Mouse (Mus musculus) hindbrain, embryonic 15.5 days (tissue): Measurements from ENCODE around the gene Lrrfip1. TPM values are rescaled to one million over a fixed set of nuclear protein-coding genes. Genes with fewer than 3 reads are reported as not detected.

ENCODE experiments used
- ATAC-seq: fragments of 200-750 bp; cut with Nextera tagmentation; 2 replicates; pipeline ENCODE4 v1.8.0; 2017; ENCODE audit warnings: low read depth, moderate number of reproducible peaks, moderate TSS enrichment; ENCODE audit not compliant: low FRiP score
- H3K27ac ChIP-seq: fragments of 300-500 bp; sonication (generic); replicated peaks from 2 replicates; pipeline ENCODE4 v1.5.1; 2015; ENCODE audit warnings: mild to moderate bottlenecking, inconsistent platforms
- H3K27me3 ChIP-seq: fragments of 300-500 bp; sonication (generic); 2 replicates; pipeline ENCODE4 v1.6.1; 2015; ENCODE audit warnings: control low read depth, inconsistent platforms
- H3K36me3 ChIP-seq: fragments of 300-500 bp; sonication (generic); 2 replicates; pipeline ENCODE4 v1.6.1; 2015; ENCODE audit warnings: control low read depth, inconsistent platforms
- H3K4me1 ChIP-seq: fragments of 300-500 bp; sonication (generic); replicated peaks from 2 replicates; pipeline ENCODE4 v1.6.1; 2015; ENCODE audit warnings: control low read depth, inconsistent platforms
- H3K4me2 ChIP-seq: fragments of 300-500 bp; sonication (generic); 2 replicates; pipeline ENCODE4 v1.6.1; 2015; ENCODE audit warnings: moderate library complexity, mild to moderate bottlenecking, inconsistent platforms
- H3K4me3 ChIP-seq: fragments of 300-500 bp; sonication (generic); 2 replicates; pipeline ENCODE4 v1.5.1; 2015; ENCODE audit warnings: mild to moderate bottlenecking, inconsistent platforms
- H3K9ac ChIP-seq: fragments of 300-500 bp; sonication (generic); 2 replicates; pipeline ENCODE4 v1.6.1; 2015; ENCODE audit warnings: inconsistent platforms
- H3K9me3 ChIP-seq: fragments of 300-500 bp; sonication (generic); 2 replicates; pipeline ENCODE4 v1.6.1; 2016; ENCODE audit warnings: control low read depth, inconsistent platforms
- whole genome bisulfite sequencing: fragments of 180-500 bp; shearing (Covaris S2); methylation state at CpG from one replicate; pipeline ENCODE4 v1.1.7; 2015; 5-methylcytosine and 5-hydroxymethylcytosine counted together
- polyA plus RNA-seq: library from polyadenylated mRNA; unstranded; fragments of >200 nt; fragmentation: Nextera tagmentation; extraction: Ambion mirVana; gene quantifications from 2 replicates; pipeline ENCODE4 v1.2.1, GENCODE M21; 2015

Gene Lrrfip1
- polyA plus RNA-seq, 1 experiment from 2014 or later, result 41.5 TPM

DNA sequence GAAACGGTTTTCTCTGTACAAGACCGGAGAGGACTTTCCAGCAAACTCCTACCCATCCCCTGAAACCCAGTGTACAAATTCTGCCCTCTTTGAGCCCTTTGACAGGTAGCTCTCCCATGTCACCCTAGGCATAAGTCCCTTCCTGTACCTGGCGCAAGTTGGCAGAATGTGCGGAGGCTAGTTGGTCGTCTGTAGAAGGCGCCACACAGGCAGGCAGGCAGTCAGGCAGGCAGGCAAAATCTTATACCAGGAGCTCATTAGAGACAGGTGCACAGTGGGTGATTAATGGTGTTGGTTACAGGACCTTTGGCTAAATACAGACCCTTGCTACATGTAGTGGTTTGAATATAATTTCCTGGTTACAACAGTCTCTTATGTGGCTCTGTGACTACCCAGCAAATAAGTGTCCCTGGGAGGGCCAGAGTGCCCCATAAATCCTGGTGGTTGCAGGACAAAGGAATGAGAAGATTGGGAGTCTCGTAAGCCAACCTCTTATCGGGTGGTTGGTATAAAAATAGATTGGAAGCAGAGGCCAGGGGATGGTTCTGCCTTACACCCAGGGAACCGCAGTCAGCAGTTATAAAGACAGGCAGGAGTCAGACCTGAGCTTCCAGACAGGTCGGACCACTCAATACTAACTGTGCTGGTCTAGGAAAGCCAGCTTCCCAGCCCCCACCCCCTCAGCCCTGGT lies 1.5 kb downstream of the Lrrfip1 start:
- Histone ChIP-seq H3K27me3 (no peaks in the 10 kb centered on the region), H3K9ac (no peak overlapping the region), H3K36me3 (no peaks in the 10 kb centered on the region), H3K4me2 (peak overlapping the region; percentile 90), H3K4me3 (peak overlapping the region; percentile 62), H3K27ac (no peak overlapping the region), H3K9me3 (no peaks in the 10 kb centered on the region), H3K4me1 (peaks cover 29% of the 10 kb centered on the region)
- ATAC-seq, result 0 out of 2 replicates have a peak, but pooled peaks have one; percentile 4
- 65% methylated on average over 10 of the region's 10 CpGs for WGBS

DNA sequence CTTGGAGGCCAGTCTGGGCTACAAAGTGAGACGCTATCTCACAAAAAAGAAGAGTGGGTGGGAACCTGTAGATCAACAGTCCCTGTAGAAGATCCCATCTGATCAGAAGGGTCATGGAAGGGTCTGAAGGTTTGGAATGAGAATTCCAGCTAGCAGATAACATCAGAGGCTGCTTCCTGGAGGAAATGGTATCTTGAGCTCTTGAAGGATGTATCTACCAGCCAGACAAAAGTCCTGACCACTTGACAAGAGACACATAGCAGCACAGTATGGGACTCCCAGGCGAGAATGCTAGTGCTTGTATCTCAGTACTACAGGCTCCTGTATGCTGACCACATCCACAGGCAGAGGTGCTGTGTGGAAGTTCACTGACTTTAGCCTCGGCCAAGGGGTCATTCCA lies 2.6 kb downstream of the Lrrfip1 start:
- H3K4me2 ChIP-seq, result no peak overlapping the region
- WGBS, result 96% methylated on average over 3 of the region's 3 CpGs
- peaks cover 29% of the 10 kb centered on the region for H3K4me1 ChIP-seq
- H3K36me3 ChIP-seq, result no peaks in the 10 kb centered on the region
- H3K4me3 ChIP-seq, result no peak overlapping the region
- no peak for ATAC-seq
- no peaks in the 10 kb centered on the region for H3K9me3 ChIP-seq
- H3K9ac ChIP-seq, result no peak overlapping the region
- no peak overlapping the region for H3K27ac ChIP-seq
- H3K27me3 ChIP-seq, result no peaks in the 10 kb centered on the region

DNA sequence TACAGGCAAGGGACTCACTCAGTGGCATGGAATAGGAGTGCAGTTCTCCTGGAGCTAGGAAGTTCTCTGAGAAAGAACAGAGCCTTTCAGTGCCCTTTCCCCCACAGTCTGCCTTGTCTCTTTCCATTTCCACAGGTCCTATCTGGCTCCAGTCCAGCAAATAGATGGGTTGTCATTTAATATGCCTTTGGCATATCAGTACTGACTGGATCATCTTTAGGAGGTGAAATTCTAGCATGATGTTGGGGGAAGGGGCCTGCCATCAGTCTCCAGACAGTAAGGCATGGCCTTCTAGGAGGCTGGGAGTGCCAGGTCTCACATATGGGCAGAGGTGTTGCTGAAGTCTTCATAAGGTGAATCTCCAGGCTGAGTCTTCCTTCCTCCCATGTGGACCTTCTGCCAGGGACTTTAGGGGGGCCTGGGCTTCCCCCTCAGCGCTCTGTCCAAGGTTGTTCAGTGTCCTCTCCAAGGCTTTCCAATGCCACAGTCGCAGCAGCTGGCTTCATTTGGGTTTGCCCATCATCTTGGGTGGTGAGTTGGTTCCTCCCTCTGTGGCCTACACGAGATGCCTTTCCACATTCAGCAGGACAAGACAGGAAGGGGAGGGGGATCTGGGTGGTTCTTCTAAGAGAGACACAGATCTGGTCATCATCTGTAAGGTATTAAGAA lies 3.5 kb downstream of the Lrrfip1 start:
- H3K4me1 ChIP-seq, result peaks cover 29% of the 10 kb centered on the region
- H3K27ac ChIP-seq, result no peak overlapping the region
- H3K4me2 ChIP-seq, result no peak overlapping the region
- H3K9ac ChIP-seq, result no peak overlapping the region
- no peaks in the 10 kb centered on the region for H3K27me3 ChIP-seq
- no peak for ATAC-seq
- no peaks in the 10 kb centered on the region for H3K36me3 ChIP-seq
- no peaks in the 10 kb centered on the region for H3K9me3 ChIP-seq
- WGBS, result 94% methylated on average over 3 of the region's 3 CpGs
- no peak overlapping the region for H3K4me3 ChIP-seq

DNA sequence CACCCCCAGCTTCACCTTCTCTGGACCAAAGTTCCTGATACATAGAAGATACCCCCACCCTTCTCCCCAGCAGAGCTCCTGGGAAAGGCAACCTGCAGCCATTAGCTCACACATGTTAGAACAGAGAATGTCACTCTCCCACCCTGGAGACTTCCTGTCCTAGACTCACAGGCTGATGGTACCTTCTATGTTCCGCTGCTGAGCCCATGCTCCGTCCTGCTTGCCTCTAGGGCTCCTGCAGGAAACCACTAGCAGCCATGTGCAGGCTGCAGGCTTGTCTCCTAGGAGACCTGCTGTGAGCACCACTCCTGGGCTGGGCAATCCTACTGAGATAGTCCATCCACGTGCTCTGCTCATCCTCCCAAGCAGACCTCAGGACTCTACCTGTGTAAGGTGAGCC lies 4.1 kb downstream of the Lrrfip1 start:
- H3K4me1 ChIP-seq, result peaks cover 29% of the 10 kb centered on the region
- H3K4me3 ChIP-seq, result no peak overlapping the region
- H3K9ac ChIP-seq, result no peak overlapping the region
- H3K36me3 ChIP-seq, result no peaks in the 10 kb centered on the region
- no peak for ATAC-seq
- no peak overlapping the region for H3K4me2 ChIP-seq
- no peaks in the 10 kb centered on the region for H3K27me3 ChIP-seq
- no peak overlapping the region for H3K27ac ChIP-seq
- 85% methylated on average over 3 of the region's 3 CpGs for WGBS
- no peaks in the 10 kb centered on the region for H3K9me3 ChIP-seq

DNA sequence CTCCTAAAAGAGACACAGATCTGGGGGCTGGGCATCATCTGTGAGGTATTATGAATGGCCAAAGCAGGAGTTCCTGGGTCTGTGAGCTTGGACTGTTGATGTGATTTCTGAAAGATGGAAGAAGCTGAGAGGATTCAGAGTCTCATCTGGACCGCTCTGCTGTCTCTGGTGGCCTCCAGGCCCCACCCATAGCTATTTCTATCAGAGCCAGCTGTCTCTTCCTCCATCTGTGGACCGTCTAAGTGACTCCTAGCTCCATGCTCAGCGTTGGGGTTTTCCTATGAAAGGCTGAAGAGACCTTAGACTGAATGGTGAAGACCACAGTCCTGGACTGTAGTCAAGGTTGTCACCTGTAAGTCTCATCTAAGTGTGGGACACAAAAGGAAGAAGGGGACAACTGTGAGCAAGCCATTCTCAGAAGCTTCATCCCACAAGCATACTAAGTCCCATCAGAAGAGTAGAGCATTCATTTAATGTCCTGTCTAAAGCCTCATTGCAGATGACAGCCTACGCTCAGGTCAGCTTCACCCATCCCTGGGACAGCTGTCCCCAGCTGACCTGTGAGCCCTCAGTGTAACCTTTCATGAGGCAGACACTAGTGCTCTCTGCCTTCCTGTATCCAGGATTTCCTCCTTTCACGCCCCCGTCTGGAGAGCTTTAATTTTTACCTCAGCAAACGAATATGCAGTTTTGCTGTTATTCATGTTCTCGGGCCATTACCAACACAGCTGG lies 5.2 kb downstream of the Lrrfip1 start:
- Histone ChIP-seq H3K4me1 (peaks cover 25% of the 10 kb centered on the region), H3K4me3 (no peak overlapping the region), H3K27ac (no peak overlapping the region), H3K27me3 (no peaks in the 10 kb centered on the region), H3K9ac (no peak overlapping the region), H3K9me3 (no peaks in the 10 kb centered on the region), H3K36me3 (no peaks in the 10 kb centered on the region), H3K4me2 (no peak overlapping the region)
- no peak for ATAC-seq
- WGBS, result 87% methylated on average over 8 of the region's 8 CpGs

DNA sequence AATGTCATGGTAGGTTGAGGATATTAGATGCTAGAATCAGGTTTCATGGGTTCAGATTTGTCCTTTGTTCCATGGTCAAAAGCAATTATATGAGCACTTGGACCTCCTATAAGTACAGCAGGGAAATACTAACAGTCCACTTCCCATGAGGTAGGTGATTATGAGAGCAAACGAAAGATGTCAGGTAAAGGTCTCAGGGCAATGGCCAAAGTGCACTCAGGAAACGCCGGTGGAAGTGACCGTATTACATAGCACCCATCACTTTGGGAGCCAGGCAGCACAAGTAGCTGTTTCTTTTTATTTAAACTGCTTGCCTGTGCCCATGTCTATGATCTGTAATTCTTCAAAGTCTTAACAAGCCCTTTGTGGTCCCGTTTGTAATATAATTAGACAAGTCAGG lies 7.5 kb downstream of the Lrrfip1 start:
- ATAC-seq, result no peak
- Histone ChIP-seq H3K36me3 (no peaks in the 10 kb centered on the region), H3K9me3 (no peaks in the 10 kb centered on the region), H3K9ac (no peak overlapping the region), H3K4me2 (no peak overlapping the region), H3K4me3 (no peak overlapping the region), H3K27me3 (no peaks in the 10 kb centered on the region), H3K4me1 (peaks cover 7% of the 10 kb centered on the region), H3K27ac (no peak overlapping the region)
- 77% methylated on average over 5 of the region's 5 CpGs for WGBS

DNA sequence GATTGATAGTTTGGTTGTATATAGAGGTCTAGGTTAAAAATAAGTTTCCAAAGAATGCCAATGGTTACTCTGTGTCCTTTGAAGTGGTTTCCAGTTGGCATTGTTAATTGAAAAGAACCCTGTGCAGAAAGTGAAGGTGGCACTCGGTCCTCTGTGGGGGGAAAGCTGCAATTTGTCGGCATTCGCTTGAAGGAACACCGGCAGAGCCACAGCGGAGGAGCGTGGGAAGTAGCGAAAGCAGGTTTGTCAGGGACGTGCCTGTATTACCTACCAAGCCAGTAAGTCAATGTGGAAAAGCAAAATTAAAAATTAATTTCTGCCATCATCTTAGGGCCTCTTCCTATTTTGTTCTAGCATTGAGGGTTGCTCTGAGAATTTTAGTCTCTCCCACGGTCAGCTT lies 8.2 kb downstream of the Lrrfip1 start:
- Histone ChIP-seq H3K36me3 (no peaks in the 10 kb centered on the region), H3K27me3 (no peaks in the 10 kb centered on the region), H3K9ac (no peak overlapping the region), H3K4me3 (no peak overlapping the region), H3K27ac (no peak overlapping the region), H3K4me2 (no peak overlapping the region), H3K9me3 (no peaks in the 10 kb centered on the region), H3K4me1 (0 out of 2 replicates have a peak, but pooled peaks cover under 1% of the 10 kb centered on the region)
- ATAC-seq, result no peak
- WGBS, result 85% methylated on average over 9 of the region's 9 CpGs

DNA sequence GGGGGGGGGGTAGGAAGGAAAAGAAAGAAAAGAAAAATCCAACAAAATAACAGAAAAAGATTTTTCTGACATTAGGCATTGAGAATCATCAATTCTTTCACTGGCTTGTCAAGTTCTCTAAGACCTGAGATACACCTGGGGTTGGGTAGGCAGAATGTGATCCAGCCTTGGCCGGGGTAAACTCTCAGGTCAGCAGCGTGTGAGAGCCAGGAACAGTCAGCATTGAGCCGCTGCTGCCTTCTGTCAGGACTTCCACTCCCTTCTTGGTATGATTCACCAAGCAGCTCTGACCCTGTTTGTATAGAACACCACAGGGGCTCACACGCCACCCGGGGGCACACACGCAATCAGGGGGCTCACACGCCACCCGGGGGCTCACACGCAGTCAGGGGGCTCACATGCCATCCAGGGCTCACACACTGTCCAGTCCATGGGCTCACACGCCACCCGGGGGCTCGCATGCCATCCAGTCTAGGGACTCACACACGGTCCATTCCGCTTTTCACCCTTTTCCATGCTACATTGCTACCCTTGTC lies 9.7 kb downstream of the Lrrfip1 start:
- H3K9ac ChIP-seq, result no peak overlapping the region
- H3K4me3 ChIP-seq, result no peak overlapping the region
- H3K27me3 ChIP-seq, result no peaks in the 10 kb centered on the region
- 95% methylated on average over 14 of the region's 14 CpGs for WGBS
- H3K27ac ChIP-seq, result no peak overlapping the region
- no peak; the same call in 1 of the 2 replicates for ATAC-seq
- H3K4me2 ChIP-seq, result no peak overlapping the region
- no peaks in the 10 kb centered on the region for H3K9me3 ChIP-seq
- H3K36me3 ChIP-seq, result no peaks in the 10 kb centered on the region
- H3K4me1 ChIP-seq, result 0 out of 2 replicates have a peak, but pooled peaks cover 4% of the 10 kb centered on the region

DNA sequence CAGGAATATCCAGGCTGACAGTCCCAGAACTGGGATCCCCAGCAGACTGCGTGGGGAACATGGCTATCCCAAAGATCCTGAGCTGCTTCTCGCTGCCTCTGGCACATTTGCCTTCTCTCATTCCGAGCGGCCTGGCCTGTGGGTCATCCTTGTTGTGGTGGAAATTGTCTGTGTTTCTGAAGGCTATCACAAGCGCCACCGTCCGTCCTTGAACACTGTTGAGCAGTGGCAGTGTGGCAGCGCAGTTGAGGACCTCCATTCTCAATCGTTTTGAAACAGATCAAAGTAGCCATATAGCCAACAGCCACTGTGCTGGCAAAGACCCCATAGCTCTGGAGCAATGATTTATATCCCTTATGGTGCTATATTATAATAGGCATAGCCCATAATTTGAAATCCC lies 10.2 kb downstream of the Lrrfip1 start:
- Histone ChIP-seq H3K9ac (no peak overlapping the region), H3K4me3 (no peak overlapping the region), H3K36me3 (no peaks in the 10 kb centered on the region), H3K9me3 (no peaks in the 10 kb centered on the region), H3K27me3 (no peaks in the 10 kb centered on the region), H3K4me1 (0 out of 2 replicates have a peak, but pooled peaks cover 4% of the 10 kb centered on the region), H3K4me2 (no peak overlapping the region), H3K27ac (no peak overlapping the region)
- WGBS, result 81% methylated on average over 9 of the region's 9 CpGs
- no peak for ATAC-seq

DNA sequence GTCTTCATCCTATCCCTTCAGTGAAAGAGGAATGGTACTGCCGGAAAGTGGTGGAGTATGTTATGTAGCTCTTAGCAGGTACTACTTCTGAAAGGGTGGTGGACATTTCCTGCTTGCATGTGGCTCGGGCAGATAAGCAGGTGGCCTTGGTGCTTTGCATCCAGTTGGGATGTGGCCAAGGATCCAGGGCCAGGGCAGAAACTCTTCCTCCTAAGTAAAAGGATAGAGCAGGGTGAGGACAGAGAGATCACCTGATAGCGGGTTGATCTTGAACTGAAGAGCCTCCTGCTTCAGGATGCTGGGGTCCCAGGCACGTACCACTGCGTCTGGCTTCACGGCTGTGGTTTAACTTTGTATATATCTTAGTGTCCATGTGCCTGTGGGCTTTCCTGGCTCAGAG lies 10.7 kb downstream of the Lrrfip1 start:
- no peak overlapping the region for H3K4me2 ChIP-seq
- no peaks in the 10 kb centered on the region for H3K36me3 ChIP-seq
- H3K27me3 ChIP-seq, result no peaks in the 10 kb centered on the region
- no peaks in the 10 kb centered on the region for H3K9me3 ChIP-seq
- H3K4me1 ChIP-seq, result 0 out of 2 replicates have a peak, but pooled peaks cover 4% of the 10 kb centered on the region
- no peak overlapping the region for H3K9ac ChIP-seq
- WGBS, result 89% methylated on average over 6 of the region's 6 CpGs
- no peak overlapping the region for H3K27ac ChIP-seq
- H3K4me3 ChIP-seq, result no peak overlapping the region
- no peak for ATAC-seq

DNA sequence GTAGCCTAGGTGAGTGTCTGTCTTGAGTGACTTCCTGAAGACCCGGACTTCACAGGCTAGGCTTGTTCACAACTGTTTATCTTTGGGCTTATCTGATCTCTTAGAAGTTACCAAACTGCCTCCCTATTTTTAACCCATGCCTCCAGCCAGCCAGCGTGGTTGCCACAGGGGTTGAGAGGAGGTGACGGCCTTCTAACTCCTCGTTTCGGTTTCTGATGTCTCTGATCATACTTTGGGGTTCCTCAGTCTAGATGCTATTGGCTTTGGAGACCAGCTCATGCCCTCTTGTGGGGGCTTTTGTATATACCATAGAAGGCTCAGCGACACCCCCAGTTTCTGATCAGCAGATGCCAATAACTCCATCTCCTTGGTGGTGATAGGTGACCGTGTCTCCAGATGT lies 11.7 kb downstream of the Lrrfip1 start:
- no peak overlapping the region for H3K9ac ChIP-seq
- no peak overlapping the region for H3K4me3 ChIP-seq
- no peaks in the 10 kb centered on the region for H3K9me3 ChIP-seq
- no peak overlapping the region for H3K4me2 ChIP-seq
- no peaks in the 10 kb centered on the region for H3K36me3 ChIP-seq
- H3K27ac ChIP-seq, result no peak overlapping the region
- H3K4me1 ChIP-seq, result 0 out of 2 replicates have a peak, but pooled peaks cover 4% of the 10 kb centered on the region
- WGBS, result 94% methylated on average over 7 of the region's 7 CpGs
- ATAC-seq, result no peak
- H3K27me3 ChIP-seq, result no peaks in the 10 kb centered on the region

DNA sequence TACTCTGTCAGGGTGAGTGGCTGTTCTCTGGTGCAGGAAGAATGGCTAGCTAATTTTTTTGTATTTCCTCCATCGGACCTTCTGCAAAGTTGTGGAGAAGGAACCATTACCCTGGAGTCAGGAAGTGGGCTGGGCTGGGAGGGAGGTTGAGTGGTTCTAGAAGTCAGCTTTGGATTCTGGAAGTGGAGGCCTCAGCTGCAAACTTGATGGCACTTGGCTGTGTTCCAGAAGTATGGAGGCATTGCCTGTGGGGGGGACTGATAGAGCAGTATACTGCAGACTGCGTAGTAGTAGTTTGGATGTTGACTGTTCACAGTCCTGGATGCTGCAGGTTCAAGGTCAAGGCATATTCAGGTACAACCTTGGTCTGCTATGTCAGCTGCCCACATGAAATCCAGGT lies 12.2 kb downstream of the Lrrfip1 start:
- H3K9me3 ChIP-seq, result no peaks in the 10 kb centered on the region
- ATAC-seq, result no peak
- no peaks in the 10 kb centered on the region for H3K27me3 ChIP-seq
- no peaks in the 10 kb centered on the region for H3K36me3 ChIP-seq
- 0 out of 2 replicates have a peak, but pooled peaks cover 4% of the 10 kb centered on the region for H3K4me1 ChIP-seq
- no peak overlapping the region for H3K27ac ChIP-seq
- no peak overlapping the region for H3K9ac ChIP-seq
- no peak overlapping the region for H3K4me2 ChIP-seq
- no peak overlapping the region for H3K4me3 ChIP-seq
- WGBS, result 84% methylated on average over 2 of the region's 2 CpGs
